Mouse (Mus musculus): Measurements from ENCODE around the gene Olfr1126. TPM values are rescaled to one million over a fixed set of nuclear protein-coding genes. Genes with fewer than 3 reads are reported as not detected.

Olfr1126 gene
- not detected for total RNA-seq (2023)

DNA sequence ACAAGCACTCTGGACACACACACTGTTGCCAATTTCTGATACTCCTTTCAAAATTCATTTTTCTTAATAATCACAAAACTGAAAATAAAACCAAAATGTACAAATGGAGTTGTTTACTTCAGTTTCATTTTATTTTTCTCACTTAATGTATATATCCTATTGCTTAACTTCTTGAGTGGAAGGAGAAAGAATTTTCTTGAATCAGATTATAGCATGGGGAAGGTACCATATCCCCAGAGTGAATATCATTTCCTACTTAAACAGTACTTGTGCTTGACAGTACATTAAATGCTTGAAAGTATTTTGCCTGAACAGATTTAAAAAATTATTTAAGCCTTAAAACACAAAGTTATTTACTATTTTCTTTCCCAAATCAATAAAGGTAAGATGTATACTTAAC, at the start of gene Olfr1126:
TSS of gene Olfr1126 (plus strand) at position 301 of the 400 bp plus-strand sequence.

GRCm38 (mm10) chr2:87416335-87416734, 37.4 kb upstream of the Olfr1126 start, which contains the start of gene Olfr1123:
TSS of gene Olfr1123 (plus strand) at chr2:87416635.

GRCm38 (mm10) chr2:87429975-87430374, 23.8 kb upstream of the Olfr1126 start, which contains the start of gene Olfr1124:
TSS of gene Olfr1124 (plus strand) at chr2:87430275.

DNA sequence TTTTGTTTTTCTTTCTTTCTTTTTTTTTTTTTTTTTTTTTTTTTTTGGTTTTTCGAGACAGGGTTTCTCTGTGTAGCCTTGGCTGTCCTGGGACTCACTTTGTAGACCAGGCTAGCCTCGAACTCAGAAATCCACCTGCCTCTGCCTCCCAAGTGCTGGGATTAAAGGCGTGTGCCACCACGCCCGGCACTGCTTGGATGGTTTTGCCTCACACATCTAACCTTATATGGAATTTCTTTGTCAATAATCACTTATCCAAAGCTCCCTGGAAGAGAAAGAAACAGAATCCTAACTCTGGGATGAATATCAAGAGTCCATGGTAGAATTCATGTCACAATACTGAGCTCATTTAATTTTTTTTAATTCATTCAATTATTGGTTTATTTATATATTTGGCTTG, 43.2 kb downstream of the Olfr1126 start, which contains the start of gene Pramel7:
TSS of gene Pramel7 (minus strand) at position 101 of the 400 bp plus-strand sequence.

DNA sequence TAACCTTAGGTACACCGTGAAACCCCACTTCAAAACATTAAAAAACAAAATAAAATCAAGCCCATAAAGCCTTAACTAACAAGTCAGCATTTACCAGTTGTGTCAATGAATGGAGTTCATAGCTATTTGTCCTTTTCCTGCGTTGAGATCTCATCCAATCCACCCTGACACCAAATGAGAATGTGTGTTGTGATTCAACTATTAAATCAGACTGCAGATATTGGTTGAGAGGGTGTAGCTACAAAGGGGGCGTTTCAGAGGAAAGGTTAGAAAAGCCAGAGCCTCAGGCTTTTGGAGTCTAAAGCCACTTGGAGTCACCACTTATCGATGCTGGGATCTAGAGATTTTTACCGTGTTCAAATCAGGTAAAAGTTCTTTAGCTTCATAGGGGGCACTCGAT, 52.5 kb downstream of the Olfr1126 start, which contains the start of gene Pramel6:
TSS of gene Pramel6 (plus strand) at position 301 of the 400 bp plus-strand sequence.

Other genes starting within 250 kb of the Olfr1126 start
- gene Olfr1113, start 245.0 kb upstream of the Olfr1126 start, total RNA-seq (2023) = not detected
- gene Olfr1115, start 205.9 kb upstream of the Olfr1126 start, total RNA-seq (2023) = not detected
- gene Olfr1116, start 186.4 kb upstream of the Olfr1126 start, total RNA-seq (2023) = not detected
- not detected for gene Olfr1118, start 146.4 kb upstream of the Olfr1126 start, total RNA-seq (2023)
- gene Olfr1120, start 99.1 kb upstream of the Olfr1126 start, total RNA-seq (2023) = not detected
- gene Olfr1121, start 84.1 kb upstream of the Olfr1126 start, total RNA-seq (2023) = not detected
- not detected for gene Olfr1122, start 68.1 kb upstream of the Olfr1126 start, total RNA-seq (2023)
- not detected for gene Olfr1123, start 37.3 kb upstream of the Olfr1126 start, total RNA-seq (2023)
- gene Olfr1124, start 23.7 kb upstream of the Olfr1126 start, total RNA-seq (2023) = not detected
- gene Pramel7, start 43.1 kb downstream of the Olfr1126 start, total RNA-seq (2023) = not detected
- not detected for gene Pramel6, start 52.6 kb downstream of the Olfr1126 start, total RNA-seq (2023)
- not detected for gene Olfr153, start 77.8 kb downstream of the Olfr1126 start, total RNA-seq (2023)
- gene Olfr1128, start 91.6 kb downstream of the Olfr1126 start, total RNA-seq (2023) = not detected
- gene Olfr1129, start 119.9 kb downstream of the Olfr1126 start, total RNA-seq (2023) = not detected
- gene Olfr1130, start 152.2 kb downstream of the Olfr1126 start, total RNA-seq (2023) = not detected
- not detected for gene Olfr1131, start 173.1 kb downstream of the Olfr1126 start, total RNA-seq (2023)
- gene Olfr1132, start 183.6 kb downstream of the Olfr1126 start, total RNA-seq (2023) = not detected
- gene Olfr1133, start 193.4 kb downstream of the Olfr1126 start, total RNA-seq (2023) = not detected
- not detected for gene Olfr1134, start 204.5 kb downstream of the Olfr1126 start, total RNA-seq (2023)
- not detected for gene Olfr1135, start 219.7 kb downstream of the Olfr1126 start, total RNA-seq (2023)
- gene Olfr1136, start 240.0 kb downstream of the Olfr1126 start, total RNA-seq (2023) = not detected

Data from neutrophil, adult 83 days (primary cell).